In genomic region chr11:79111864-79112558, GRCm38 (mm10) we compare ENCODE assay signal across 15 mouse cellular contexts. TPM values are rescaled to one million over a fixed set of nuclear protein-coding genes. Genes with fewer than 3 reads are reported as not detected.
A peak's percentile ranks its signal among the peaks of the same experiment; 100 is the strongest.
DNase-seq lines count a peak whose midpoint lies in the region; TF ChIP-seq lines count a peak whose summit lies in the region.
"Had no signal": no experiment of that assay in that cellular context is flagged by ENCODE, and none has a peak within 500 bp of the region (broad histone marks: within the 10 kb centered on the region; RNA-seq: fewer than 3 reads in every experiment).

No protein-coding gene starts in this region.

- no peak for TF ChIP-seq POLR2A in small intestine, adult 2 months (IDR thresholded peaks at IDR 0.05; ENCODE audit: low read depth, low read length)

- DNase-seq in adrenal gland, adult 2 months: peak; percentile 47
- no peak for DNase-seq in adrenal gland, adult 8-10 months
- DNase-seq in layer of hippocampus, adult 2 months (ENCODE audit: low spot score in 2 of 2): no peak
- no peak for DNase-seq in layer of hippocampus, adult 8-10 months (ENCODE audit: low spot score in 2 of 2)
- DNase-seq in Muller cell, postnatal 12 days (ENCODE audit: inconsistent ontology term): peak; percentile 76
- no peak for DNase-seq in spleen, postnatal 10 days (ENCODE audit: low spot score in 2 of 2)
- DNase-seq in spleen, adult 18-20 months: no peak
- DNase-seq: adrenal gland, postnatal 14 days; cerebellum, postnatal 14 days; retina, postnatal 1 day had no signal

- peaks cover 3% of the 10 kb centered on the region for H3K36me3 ChIP-seq in small intestine, adult 2 months (ENCODE audit: control insufficient read depth, insufficient read depth, low read length)
- H3K36me3 ChIP-seq: forebrain, embryonic 12.5 days; hindbrain, embryonic 15.5 days; kidney, embryonic 15.5 days; neural tube, embryonic 15.5 days had no signal

- H3K27ac ChIP-seq in layer of hippocampus, adult 2 months: peak overlapping the region; percentile 68
- H3K27ac ChIP-seq in small intestine, adult 2 months (ENCODE audit: insufficient read depth, low read depth, low read length): peak overlapping the region; percentile 88
- H3K27ac ChIP-seq: forebrain, embryonic 12.5 days; hindbrain, embryonic 15.5 days; kidney, embryonic 15.5 days; neural tube, embryonic 15.5 days had no signal

- no peaks in the 10 kb centered on the region for H3K27me3 ChIP-seq in small intestine, adult 2 months (ENCODE audit: control insufficient read depth, insufficient read depth, low read length)
- H3K27me3 ChIP-seq: forebrain, embryonic 12.5 days; hindbrain, embryonic 15.5 days; kidney, embryonic 15.5 days; neural tube, embryonic 15.5 days had no signal

- peaks cover 54% of the 10 kb centered on the region for H3K4me1 ChIP-seq in small intestine, adult 2 months (ENCODE audit: control insufficient read depth, insufficient read depth, insufficient read length, low read length)

- peak; percentile 54 for TF ChIP-seq CTCF in layer of hippocampus, adult 2 months (conservative IDR thresholded peaks at IDR 0.05)
- no peak for TF ChIP-seq CTCF in small intestine, adult 2 months (IDR thresholded peaks at IDR 0.05; ENCODE audit: extremely low read depth, insufficient read length, insufficient replicate concordance, low read depth, low read length)

- no peak overlapping the region for H3K4me3 ChIP-seq in layer of hippocampus, adult 2 months
- peak overlapping the region; percentile 33 for H3K4me3 ChIP-seq in small intestine, adult 2 months (ENCODE audit: low read depth, low read length)
- H3K4me3 ChIP-seq: forebrain, embryonic 12.5 days; hindbrain, embryonic 15.5 days; kidney, embryonic 15.5 days; neural tube, embryonic 15.5 days had no signal

- WGBS in small intestine, adult 2 months: 23% methylated on average over 10 of the region's 10 CpGs

RNA-seq across cellular contexts. Expression of gene Ksr1, which starts 34.2 kb away (rescaled TPM):
- 10 to 100 TPM in 1 of 2 experiments, 1 to 10 TPM in 1; 9.1 to 14.6 TPM for total RNA-seq in adrenal gland, adult 2 months (2021)
- polyA plus RNA-seq in adrenal gland, adult 2 months (2012; rRNA removed): 17.5 and 27.6 TPM in 2 replicates
- total RNA-seq in adrenal gland, adult 8-10 months (2022): 10 to 100 TPM; 10.2 to 19.2 (median 14.3) TPM
- total RNA-seq in layer of hippocampus, adult 2 months (2021): 100 to 1,000 TPM; 230 to 231 TPM
- 100 to 1,000 TPM; 138 to 198 (median 174) TPM for total RNA-seq in layer of hippocampus, adult 8-10 months (2022)
- 43.9 and 106 TPM in 2 replicates for polyA plus RNA-seq in small intestine, adult 2 months (2012; rRNA removed)

Comparison
In these comparisons a context has a peak if more than half of its experiments do, and no peak if none do; other contexts are left out.
1. DNase-seq: peak in adrenal gland, adult 2 months (single experiment) and Muller cell, postnatal 12 days (single experiment); none in adrenal gland, adult 8-10 months (single experiment), layer of hippocampus, adult 2 months (0 of 2), layer of hippocampus, adult 8-10 months (0 of 2), spleen, postnatal 10 days (0 of 2) and spleen, adult 18-20 months (0 of 2).
2. RNA of gene Ksr1, which starts 34.2 kb away (total RNA-seq): 230 to 231 TPM in layer of hippocampus, adult 2 months and 138 to 198 TPM in layer of hippocampus, adult 8-10 months; 10.2 to 19.2 TPM in adrenal gland, adult 8-10 months and 9.1 to 14.6 TPM in adrenal gland, adult 2 months; every median in the first group is over 4 times any median in the second.